Mouse (Mus musculus): Measurements from ENCODE around the gene Map3k12.
A peak's percentile ranks its signal among the peaks of the same experiment; 100 is the strongest.

The Map3k12 gene

GRCm38 (mm10) chr15:102503924-102504782 is 12.7 kb downstream of the Map3k12 start:
- DNase-seq (ENCODE audit: low read depth, low spot score), result no peak

GRCm38 (mm10) chr15:102503447-102503846 is 13.4 kb downstream of the Map3k12 start, which contains the start of gene Gm10337:
Gene Gm10337 (plus strand): TSS chr15:102503722.
- no peak for DNase-seq (ENCODE audit: low read depth, low spot score)

- no peak for DNase-seq (ENCODE audit: low read depth, low spot score)
Observed at GRCm38 (mm10) chr15:102502254-102502840, 14.5 kb downstream of the Map3k12 start.

- DNase-seq (ENCODE audit: low read depth, low spot score), result no peak
Observed at GRCm38 (mm10) chr15:102501084-102501814, 15.6 kb downstream of the Map3k12 start.

- DNase-seq (ENCODE audit: low read depth, low spot score), result no peak
Observed at GRCm38 (mm10) chr15:102500479-102500878, 16.4 kb downstream of the Map3k12 start.

- DNase-seq (ENCODE audit: low read depth, low spot score), result no peak
Observed at GRCm38 (mm10) chr15:102499851-102500250, 17.0 kb downstream of the Map3k12 start.

GRCm38 (mm10) chr15:102499370-102499769 is 17.5 kb downstream of the Map3k12 start:
- DNase-seq (ENCODE audit: low read depth, low spot score), result peak; percentile 44

- DNase-seq (ENCODE audit: low read depth, low spot score), result no peak
Observed at GRCm38 (mm10) chr15:102498322-102498721, 18.5 kb downstream of the Map3k12 start.

GRCm38 (mm10) chr15:102487664-102488063 is 29.2 kb downstream of the Map3k12 start:
- DNase-seq (ENCODE audit: low read depth, low spot score), result no peak

GRCm38 (mm10) chr15:102485853-102486252 is 31.0 kb downstream of the Map3k12 start:
- no peak for DNase-seq (ENCODE audit: low read depth, low spot score)

GRCm38 (mm10) chr15:102483136-102483535 is 33.7 kb downstream of the Map3k12 start:
- no peak for DNase-seq (ENCODE audit: low read depth, low spot score)

GRCm38 (mm10) chr15:102474520-102474919 is 42.3 kb downstream of the Map3k12 start:
- DNase-seq (ENCODE audit: low read depth, low spot score), result no peak

GRCm38 (mm10) chr15:102473246-102473645 is 43.6 kb downstream of the Map3k12 start:
- no peak for DNase-seq (ENCODE audit: low read depth, low spot score)

GRCm38 (mm10) chr15:102471727-102472126 is 45.1 kb downstream of the Map3k12 start:
- DNase-seq (ENCODE audit: low read depth, low spot score), result no peak

GRCm38 (mm10) chr15:102471295-102471645 is 45.6 kb downstream of the Map3k12 start:
- DNase-seq (ENCODE audit: low read depth, low spot score), result no peak

GRCm38 (mm10) chr15:102470605-102471294 is 46.1 kb downstream of the Map3k12 start:
- peak; percentile 90 for DNase-seq (ENCODE audit: low read depth, low spot score)

GRCm38 (mm10) chr15:102470183-102470604 is 46.7 kb downstream of the Map3k12 start, which contains the start of gene Pcbp2:
Gene Pcbp2 (plus strand): TSS chr15:102470539.
- DNase-seq (ENCODE audit: low read depth, low spot score), result peak; percentile 97

- DNase-seq (ENCODE audit: low read depth, low spot score), result no peak
Observed at GRCm38 (mm10) chr15:102468675-102469370, 48.0 kb downstream of the Map3k12 start.

- DNase-seq (ENCODE audit: low read depth, low spot score), result peak; percentile 60
Observed at GRCm38 (mm10) chr15:102463666-102464065, 53.2 kb downstream of the Map3k12 start.

- DNase-seq (ENCODE audit: low read depth, low spot score), result no peak
Observed at GRCm38 (mm10) chr15:102461430-102462075, 55.3 kb downstream of the Map3k12 start.
